Mouse (Mus musculus): Measurements from ENCODE around the gene Mchr1. TPM values are rescaled to one million over a fixed set of nuclear protein-coding genes. Genes with fewer than 3 reads are reported as not detected.

Gene Mchr1
- polyA plus RNA-seq (2012; fragmentation: generic; extraction: Trizol) = 0.81 TPM
- long read RNA-seq, experiment 1, partial matches to known transcripts = 0 of 1 reads
- long read RNA-seq, experiment 1, other reads (novel, unspliced or antisense) = 0 of 1 reads
- long read RNA-seq, experiment 2, partial matches to known transcripts = 0 of 2 reads
- long read RNA-seq, experiment 2, other reads (novel, unspliced or antisense) = 0 of 2 reads

DNA sequence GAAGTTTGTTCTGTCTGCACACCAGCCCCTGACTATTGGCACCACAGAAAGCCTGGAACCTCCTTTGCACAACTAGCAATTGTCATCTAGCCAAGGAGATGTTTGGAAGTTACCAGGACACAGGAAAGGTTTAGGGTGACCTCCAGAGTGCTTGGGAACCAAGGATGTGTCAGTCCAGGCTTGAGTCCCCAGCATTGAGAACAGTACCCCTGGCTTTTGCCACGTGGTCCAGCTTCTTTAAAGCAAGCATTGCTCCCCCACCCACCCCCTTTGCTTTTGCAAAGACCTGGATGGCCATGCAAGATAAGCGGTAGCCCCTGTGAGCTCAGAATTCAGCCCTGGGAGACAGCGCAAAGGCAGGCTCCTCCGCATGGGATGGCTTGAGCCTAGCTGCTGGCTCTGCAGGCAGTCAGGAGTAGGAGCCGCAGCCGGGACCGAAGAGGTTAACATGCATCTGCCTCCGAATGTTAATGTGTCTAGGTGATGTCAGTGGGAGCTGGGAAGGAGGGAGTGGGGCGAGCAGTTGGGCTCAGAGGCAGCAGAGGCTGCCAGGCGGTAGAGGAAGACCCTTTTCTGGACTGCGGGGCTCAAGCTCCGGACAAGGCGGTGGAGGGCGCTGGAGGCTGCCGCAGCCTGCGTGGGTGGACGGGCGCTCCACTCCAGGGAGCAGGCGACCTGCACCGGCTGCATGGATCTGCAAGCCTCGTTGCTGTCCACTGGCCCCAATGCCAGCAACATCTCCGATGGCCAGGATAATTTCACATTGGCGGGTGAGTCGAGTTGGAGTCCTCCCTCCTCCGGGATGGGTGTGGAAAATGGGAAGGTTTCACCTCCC is at the start of gene Mchr1:
TSS of gene Mchr1 (plus strand) at position 414 of the 835 bp plus-strand sequence.
- H3ac ChIP-seq (ENCODE audit: control insufficient read depth, insufficient read length, low read depth) = no peak within 1 kb of the TSS
- TF ChIP-seq FOSL1 (IDR thresholded peaks at IDR 0.05; ENCODE audit: insufficient read depth, low read length, poor library complexity, severe bottlenecking) = no peak
- TF ChIP-seq CEBPB (IDR thresholded peaks at IDR 0.05; ENCODE audit: low read depth) = no peak
- no peak for TF ChIP-seq CTCF (IDR thresholded peaks at IDR 0.05; ENCODE audit: control insufficient read depth, insufficient read depth, insufficient read length)
- TF ChIP-seq MAX (IDR thresholded peaks at IDR 0.05) = no peak
- no peak for TF ChIP-seq MYOD1 (IDR thresholded peaks at IDR 0.05; ENCODE audit: control insufficient read depth, insufficient read length, low read depth)
- H3K4me3 ChIP-seq (ENCODE audit: insufficient read depth, poor library complexity, severe bottlenecking) = no peak within 1 kb of the TSS
- no peaks in the 10 kb centered on the region for H3K79me3 ChIP-seq (ENCODE audit: low read depth)
- H3K79me2 ChIP-seq (ENCODE audit: control insufficient read depth, insufficient read depth) = no peaks in the 10 kb centered on the region
- no peaks in the 10 kb centered on the region for H3K27me3 ChIP-seq (ENCODE audit: control insufficient read depth, insufficient read depth, insufficient read length)
- no peaks in the 10 kb centered on the region for H3K36me3 ChIP-seq (ENCODE audit: control insufficient read depth, insufficient read depth)

DNA sequence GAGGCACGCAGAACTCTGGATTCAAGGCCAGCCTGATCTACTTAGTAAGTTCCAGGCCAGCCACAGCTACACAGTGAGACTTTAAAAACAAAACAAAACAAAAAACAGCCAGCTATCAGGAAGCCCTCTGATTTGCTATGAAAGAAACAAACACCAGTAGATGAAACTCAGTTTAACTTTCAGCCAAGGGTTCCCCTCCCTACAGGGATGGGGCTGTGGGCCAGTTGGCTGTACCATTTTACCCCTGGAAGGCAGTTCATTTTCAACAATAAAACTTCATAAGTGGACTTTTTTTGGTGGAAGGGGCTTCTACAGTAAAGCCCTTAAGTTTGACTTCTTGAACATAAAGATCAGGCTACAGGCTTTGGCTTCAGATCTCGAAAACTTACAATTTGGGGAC is 46.2 kb upstream of the Mchr1 start:
- Histone ChIP-seq H3K36me3 (ENCODE audit: control insufficient read depth, insufficient read depth) (peaks cover 22% of the 10 kb centered on the region), H3K79me2 (ENCODE audit: control insufficient read depth, insufficient read depth) (peaks cover 63% of the 10 kb centered on the region), H3K79me3 (ENCODE audit: low read depth) (peaks cover 54% of the 10 kb centered on the region), H3K27me3 (ENCODE audit: control insufficient read depth, insufficient read depth, insufficient read length) (no peaks in the 10 kb centered on the region), H3ac (ENCODE audit: control insufficient read depth, insufficient read length, low read depth) (no peak overlapping the region), H3K4me3 (ENCODE audit: insufficient read depth, poor library complexity, severe bottlenecking) (peak overlapping the region; percentile 97)
- TF ChIP-seq MAX (IDR thresholded peaks at IDR 0.05) (no peak), MYOG (IDR thresholded peaks at IDR 0.05; ENCODE audit: control insufficient read depth, extremely low read depth, insufficient read length) (no peak), USF1 (IDR thresholded peaks at IDR 0.05; ENCODE audit: low read depth) (no peak), CEBPB (IDR thresholded peaks at IDR 0.05; ENCODE audit: low read depth) (no peak), CTCF (IDR thresholded peaks at IDR 0.05; ENCODE audit: control insufficient read depth, insufficient read depth, insufficient read length) (no peak), FOSL1 (IDR thresholded peaks at IDR 0.05; ENCODE audit: insufficient read depth, low read length, poor library complexity, severe bottlenecking) (no peak), MYOD1 (IDR thresholded peaks at IDR 0.05; ENCODE audit: control insufficient read depth, insufficient read length, low read depth) (no peak)

DNA sequence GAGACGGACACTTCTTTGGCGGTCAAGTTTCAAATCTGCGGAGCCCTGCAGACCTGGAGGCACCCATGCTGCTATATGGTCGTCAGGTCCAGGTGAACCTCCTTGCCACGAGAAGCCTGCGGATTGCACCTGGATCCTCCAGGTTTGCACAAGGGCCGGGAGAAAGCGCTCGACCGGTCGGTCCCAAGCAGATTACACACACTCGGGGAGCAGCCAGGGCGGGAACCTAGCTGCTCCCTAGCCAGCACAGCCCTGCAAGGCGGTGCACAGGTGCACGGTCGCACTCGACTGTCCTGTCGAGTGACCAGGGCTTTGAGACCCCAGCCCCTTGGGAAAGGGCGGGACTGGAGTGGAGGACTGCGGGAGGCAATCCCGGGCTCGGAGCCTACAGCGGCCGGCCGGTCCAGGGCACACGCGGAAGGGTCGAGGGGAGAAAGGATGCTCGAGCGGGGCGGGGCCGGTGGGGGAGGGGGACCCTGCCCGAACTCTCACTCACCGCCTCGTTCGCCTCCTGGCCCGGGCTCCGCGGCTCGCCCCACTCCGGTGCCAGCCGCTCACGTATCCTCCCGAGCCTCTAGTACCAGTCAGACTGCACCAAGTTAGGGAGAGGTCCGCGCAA is 45.2 kb upstream of the Mchr1 start:
- peaks cover 22% of the 10 kb centered on the region for H3K36me3 ChIP-seq (ENCODE audit: control insufficient read depth, insufficient read depth)
- H3K79me3 ChIP-seq (ENCODE audit: low read depth) = peaks cover 49% of the 10 kb centered on the region
- H3K27me3 ChIP-seq (ENCODE audit: control insufficient read depth, insufficient read depth, insufficient read length) = no peaks in the 10 kb centered on the region
- peak overlapping the region; percentile 99 for H3ac ChIP-seq (ENCODE audit: control insufficient read depth, insufficient read length, low read depth)
- no peak for TF ChIP-seq CEBPB (IDR thresholded peaks at IDR 0.05; ENCODE audit: low read depth)
- H3K4me3 ChIP-seq (ENCODE audit: insufficient read depth, poor library complexity, severe bottlenecking) = peak overlapping the region; percentile 97
- H3K79me2 ChIP-seq (ENCODE audit: control insufficient read depth, insufficient read depth) = peaks cover 54% of the 10 kb centered on the region

DNA sequence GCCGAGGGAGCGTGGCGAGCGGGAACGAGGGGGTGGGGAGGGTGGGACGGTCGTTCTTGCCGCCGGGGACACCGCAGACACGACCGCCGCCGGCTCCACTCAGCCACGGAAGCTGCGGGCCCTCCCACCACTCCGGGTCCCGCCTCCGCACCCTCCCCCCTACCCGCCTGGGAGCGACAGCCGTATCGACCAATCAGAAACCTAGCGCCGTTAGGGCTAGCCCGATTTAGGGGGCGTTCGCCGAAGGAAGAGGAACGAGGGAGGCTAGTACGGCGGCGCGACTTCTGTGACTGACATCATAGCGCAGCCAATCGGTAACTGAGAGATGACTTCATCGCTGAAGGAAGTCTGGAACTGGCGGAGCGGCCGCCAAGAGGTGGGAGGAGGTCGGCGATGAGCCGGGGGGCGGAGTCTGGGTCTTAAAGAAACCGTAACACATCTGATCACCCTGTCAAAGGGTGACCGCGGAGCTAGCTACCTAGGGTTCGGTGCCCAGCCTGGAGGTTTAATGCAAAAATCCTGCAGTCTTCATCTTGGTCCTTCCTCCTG is 44.6 kb upstream of the Mchr1 start, which contains the start of gene Mrtfa:
TSS of gene Mrtfa (minus strand) at position 128 of the 549 bp plus-strand sequence.
- Histone ChIP-seq H3K4me3 (ENCODE audit: insufficient read depth, poor library complexity, severe bottlenecking) (peak within 1 kb of the TSS; percentile 97), H3K27me3 (ENCODE audit: control insufficient read depth, insufficient read depth, insufficient read length) (no peaks in the 10 kb centered on the region), H3K36me3 (ENCODE audit: control insufficient read depth, insufficient read depth) (peaks cover 22% of the 10 kb centered on the region), H3K79me3 (ENCODE audit: low read depth) (peaks cover 43% of the 10 kb centered on the region), H3K79me2 (ENCODE audit: control insufficient read depth, insufficient read depth) (peaks cover 48% of the 10 kb centered on the region), H3ac (ENCODE audit: control insufficient read depth, insufficient read length, low read depth) (peak within 1 kb of the TSS; percentile 99)
- TF ChIP-seq USF1 (IDR thresholded peaks at IDR 0.05; ENCODE audit: low read depth) (no peak), MYOG (IDR thresholded peaks at IDR 0.05; ENCODE audit: control insufficient read depth, extremely low read depth, insufficient read length) (no peak), MAX (IDR thresholded peaks at IDR 0.05) (no peak), FOSL1 (IDR thresholded peaks at IDR 0.05; ENCODE audit: insufficient read depth, low read length, poor library complexity, severe bottlenecking) (no peak), CEBPB (IDR thresholded peaks at IDR 0.05; ENCODE audit: low read depth) (no peak), CTCF (IDR thresholded peaks at IDR 0.05; ENCODE audit: control insufficient read depth, insufficient read depth, insufficient read length) (no peak)

DNA sequence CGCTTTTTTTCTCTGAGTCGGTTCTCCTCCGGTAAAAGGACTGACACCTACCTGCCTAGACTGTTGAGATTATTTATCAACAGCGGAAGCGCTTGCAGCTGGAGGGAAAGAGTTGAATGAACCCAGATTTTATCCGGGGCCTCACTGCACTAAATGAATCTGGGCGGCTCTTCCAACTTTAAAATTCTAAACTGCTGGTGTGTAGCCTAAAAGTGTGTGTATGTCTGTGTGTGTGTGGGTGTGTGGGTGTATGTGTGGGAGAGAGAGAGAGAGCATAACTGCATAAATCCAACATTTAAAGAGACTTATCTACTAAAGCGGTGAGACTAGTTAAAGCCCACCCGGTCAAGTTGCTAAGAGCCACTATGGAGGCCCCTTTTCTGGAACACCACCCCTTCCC is 44.0 kb upstream of the Mchr1 start:
- peak overlapping the region; percentile 97 for H3K4me3 ChIP-seq (ENCODE audit: insufficient read depth, poor library complexity, severe bottlenecking)
- peak overlapping the region; percentile 70 for H3ac ChIP-seq (ENCODE audit: control insufficient read depth, insufficient read length, low read depth)
- peaks cover 20% of the 10 kb centered on the region for H3K36me3 ChIP-seq (ENCODE audit: control insufficient read depth, insufficient read depth)
- TF ChIP-seq CEBPB (IDR thresholded peaks at IDR 0.05; ENCODE audit: low read depth) (no peak), MYOG (IDR thresholded peaks at IDR 0.05; ENCODE audit: control insufficient read depth, extremely low read depth, insufficient read length) (no peak), MYOD1 (IDR thresholded peaks at IDR 0.05; ENCODE audit: control insufficient read depth, insufficient read length, low read depth) (no peak), MAX (IDR thresholded peaks at IDR 0.05) (no peak), USF1 (IDR thresholded peaks at IDR 0.05; ENCODE audit: low read depth) (no peak), FOSL1 (IDR thresholded peaks at IDR 0.05; ENCODE audit: insufficient read depth, low read length, poor library complexity, severe bottlenecking) (no peak), CTCF (IDR thresholded peaks at IDR 0.05; ENCODE audit: control insufficient read depth, insufficient read depth, insufficient read length) (no peak)
- peaks cover 39% of the 10 kb centered on the region for H3K79me3 ChIP-seq (ENCODE audit: low read depth)
- no peaks in the 10 kb centered on the region for H3K27me3 ChIP-seq (ENCODE audit: control insufficient read depth, insufficient read depth, insufficient read length)
- H3K79me2 ChIP-seq (ENCODE audit: control insufficient read depth, insufficient read depth) = peaks cover 42% of the 10 kb centered on the region
